Mouse (Mus musculus) CH12.LX (cell line): ENCODE measurements around the gene Sumo2.
"Not testable (repeated sequence)": the region's sequence is repeated elsewhere in the genome, so short reads cannot be mapped to it uniquely, and the experiment has no call there.

Experiments used
- CHD1 ChIP-seq: IDR thresholded peaks from 2 replicates; pipeline ENCODE4 v1.6.1; 2012; ENCODE audit warnings: low read depth, low read length, improper control_type of control experiment, inconsistent platforms
- CHD2 ChIP-seq: IDR thresholded peaks from 2 replicates; pipeline ENCODE4 v1.6.1; 2011; ENCODE audit warnings: low read length, improper control_type of control experiment
- CTCF ChIP-seq, 2 experiments: IDR thresholded peaks in 1 of 2; conservative IDR thresholded peaks in 1 of 2; 2 replicates each; pipeline ENCODE4 v1.5.1; 2011 to 2012; ENCODE audit warnings: low read depth in 2 of 2, low read length in 2 of 2, improper control_type of control experiment in 1 of 2, inconsistent platforms in 1 of 2, mild to moderate bottlenecking in 1 of 2, moderate library complexity in 1 of 2
- EP300 ChIP-seq: IDR thresholded peaks from 2 replicates; pipeline ENCODE4 v1.6.1; 2011; ENCODE audit warnings: low read length, improper control_type of control experiment
- MAFK ChIP-seq: IDR thresholded peaks from 2 replicates; pipeline ENCODE4 v1.6.1; 2011; ENCODE audit warnings: low read length, improper control_type of control experiment; ENCODE audit not compliant: insufficient replicate concordance
- POLR2A ChIP-seq: IDR thresholded peaks from 2 replicates; pipeline ENCODE4 v1.6.1; 2011; ENCODE audit warnings: low read depth, mild to moderate bottlenecking, improper control_type of control experiment, low read length
- SIN3A ChIP-seq: IDR thresholded peaks from 2 replicates; pipeline ENCODE4 v1.6.1; 2012; ENCODE audit warnings: low read length, improper control_type of control experiment, inconsistent platforms
- ZC3H11A ChIP-seq: IDR thresholded peaks from 2 replicates; pipeline ENCODE4 v1.6.1; 2012; ENCODE audit warnings: low read depth, mild to moderate bottlenecking, inconsistent platforms, low read length, improper control_type of control experiment

DNA sequence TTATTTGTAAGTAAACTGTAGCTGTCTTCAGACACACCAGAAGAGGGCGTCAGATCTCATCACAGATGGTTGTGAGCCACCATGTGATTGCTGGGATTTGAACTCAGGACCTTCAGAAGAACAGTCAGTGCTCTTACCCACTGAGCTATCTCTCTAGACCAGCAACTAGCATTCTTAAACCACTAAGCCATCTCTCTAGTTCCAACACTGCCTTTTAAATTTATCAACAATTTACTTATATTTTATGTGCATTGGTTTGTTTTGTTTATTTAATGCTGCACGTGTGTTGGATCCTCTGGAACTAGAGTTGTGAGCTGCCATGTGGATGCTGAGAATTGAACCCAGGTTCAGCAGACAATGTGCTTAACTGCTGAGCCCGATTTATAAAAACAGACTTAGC, 9.6 kb downstream of the Sumo2 start:
- TF ChIP-seq ZC3H11A; CTCF (conservative IDR thresholded peaks at IDR 0.05 in 1 of 2, IDR thresholded peaks at IDR 0.05 in 1 of 2; ENCODE audit: low read depth in 2 of 2, low read length in 2 of 2); SIN3A; CHD1; MAFK; POLR2A; EP300; CHD2: not testable (repeated sequence)
